Mouse (Mus musculus) embryo, embryonic 11.5 days (tissue): ENCODE measurements around the gene Lkaaear1.
A peak's percentile ranks its signal among the peaks of the same experiment; 100 is the strongest.

Experiments
- DNase-seq: peaks from one replicate; pipeline ENCODE4 v3.0.0-alpha.2; 2012; ENCODE audit warnings: low read depth, low spot score

Lkaaear1 gene

GRCm38 (mm10) chr2:181698241-181698640 is at the start of gene Lkaaear1:
Lkaaear1 (minus strand) TSS chr2:181698442.
- no peak for DNase-seq

GRCm38 (mm10) chr2:181730051-181730450 is 31.8 kb upstream of the Lkaaear1 start:
- no peak for DNase-seq

- DNase-seq: no peak
Measured at GRCm38 (mm10) chr2:181727659-181728262, 29.5 kb upstream of the Lkaaear1 start.

GRCm38 (mm10) chr2:181722213-181722612 is 24.0 kb upstream of the Lkaaear1 start:
- DNase-seq: peak; percentile 20

- no peak for DNase-seq
Measured at GRCm38 (mm10) chr2:181721200-181721599, 23.0 kb upstream of the Lkaaear1 start.

- no peak for DNase-seq
Measured at GRCm38 (mm10) chr2:181720061-181720460, 21.8 kb upstream of the Lkaaear1 start.

GRCm38 (mm10) chr2:181716991-181717390 is 18.7 kb upstream of the Lkaaear1 start:
- DNase-seq: no peak

- DNase-seq: no peak
Measured at GRCm38 (mm10) chr2:181715382-181715781, 17.1 kb upstream of the Lkaaear1 start.

GRCm38 (mm10) chr2:181714903-181715326 is 16.7 kb upstream of the Lkaaear1 start, which contains the start of gene Oprl1:
Oprl1 (plus strand) TSS chr2:181715016.
- no peak for DNase-seq

- no peak for DNase-seq
Measured at GRCm38 (mm10) chr2:181713749-181714148, 15.5 kb upstream of the Lkaaear1 start.

- no peak for DNase-seq
Measured at GRCm38 (mm10) chr2:181706668-181707067, 8.4 kb upstream of the Lkaaear1 start.

- DNase-seq: no peak
Measured at GRCm38 (mm10) chr2:181696801-181697420, 1.3 kb downstream of the Lkaaear1 start.

GRCm38 (mm10) chr2:181695776-181696175 is 2.5 kb downstream of the Lkaaear1 start:
- no peak for DNase-seq

GRCm38 (mm10) chr2:181694581-181694980 is 3.7 kb downstream of the Lkaaear1 start:
- DNase-seq: no peak

- no peak for DNase-seq
Measured at GRCm38 (mm10) chr2:181693339-181694280, 4.6 kb downstream of the Lkaaear1 start, which contains the start of gene Rgs19. Rgs19 (minus strand) TSS chr2:181693977.

- DNase-seq: no peak
Measured at GRCm38 (mm10) chr2:181692304-181692703, 5.9 kb downstream of the Lkaaear1 start.

GRCm38 (mm10) chr2:181691571-181691970 is 6.7 kb downstream of the Lkaaear1 start:
- no peak for DNase-seq

- no peak for DNase-seq
Measured at GRCm38 (mm10) chr2:181691083-181691482, 7.2 kb downstream of the Lkaaear1 start.

GRCm38 (mm10) chr2:181689466-181690160 is 8.6 kb downstream of the Lkaaear1 start:
- DNase-seq: no peak

- DNase-seq: no peak
Measured at GRCm38 (mm10) chr2:181687586-181687985, 10.7 kb downstream of the Lkaaear1 start.

- no peak for DNase-seq
Measured at GRCm38 (mm10) chr2:181685686-181686085, 12.6 kb downstream of the Lkaaear1 start.
